Mouse (Mus musculus) brain, embryonic 14.5 days (tissue): ENCODE measurements at regions not wholly inside any gene's neighbourhood (a gene's known extent, or its start where the extent isn't known, plus 50 kb on each side); places are given as distances from the start of the nearest gene placed in this dataset.

Source experiments
- CTCF ChIP-seq: fragments of 200-500 bp; IDR thresholded peaks from 2 replicates; pipeline ENCODE4 v1.5.1; 2012; ENCODE audit warnings: inconsistent platforms, mild to moderate bottlenecking, moderate library complexity, borderline replicate concordance; ENCODE audit not compliant: insufficient read depth, insufficient read length; ENCODE audit errors: extremely low read depth
- POLR2A ChIP-seq: fragments of 200-500 bp; IDR thresholded peaks from 2 replicates; pipeline ENCODE4 v1.6.1; 2012; ENCODE audit warnings: mild to moderate bottlenecking, inconsistent platforms, borderline replicate concordance; ENCODE audit not compliant: poor library complexity, insufficient read depth, insufficient read length, severe bottlenecking; ENCODE audit errors: extremely low read depth

DNA sequence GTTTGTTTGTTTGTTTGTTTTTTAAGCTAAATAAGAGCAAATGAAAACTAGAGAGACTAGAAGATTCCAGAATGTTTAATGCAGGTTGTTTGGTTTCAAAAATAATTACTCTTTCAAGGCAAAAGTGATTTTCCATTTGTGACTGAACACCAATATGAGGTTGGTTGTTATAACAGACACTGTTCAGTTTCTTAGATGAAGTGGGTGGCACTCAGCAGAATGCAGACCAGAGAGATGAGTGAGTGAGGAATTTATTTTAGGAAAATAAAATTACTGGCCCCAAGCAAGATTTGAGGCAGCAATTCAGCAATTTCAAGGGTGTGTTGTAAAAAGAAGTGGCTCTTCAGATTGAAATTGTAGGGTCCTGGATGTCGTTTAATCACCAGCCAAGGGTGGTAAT, 171.4 kb upstream of the B430305J03Rik start:
- TF ChIP-seq POLR2A (no peak), CTCF (no peak)
